Mouse (Mus musculus) embryonic stem cell, embryonic (primary cell): ENCODE data around the gene Jup.

ENCODE experiments used
- CTCF ChIA-PET, 4 experiments: fragments of 300-600 bp in 2 of 4; fragments of 350-600 bp in 2 of 4; sonication (Branson Sonifier 250); formaldehyde crosslinking; loops; one replicate each; lab custom pipeline; 2022; ENCODE audit warnings: inconsistent platforms in 2 of 4; lab: Charles Lee
- POLR2A ChIA-PET, 4 experiments: fragments of 300-600 bp in 2 of 4; fragments of 350-600 bp in 2 of 4; sonication (Branson Sonifier 250); formaldehyde crosslinking; loops; one replicate each; lab custom pipeline; 2022; ENCODE audit warnings: antibody characterized with exemption in 4 of 4, inconsistent platforms in 1 of 4; lab: Charles Lee

Jup gene

GRCm38 (mm10) chr11:100332766-100333515, 64.6 kb downstream of the Jup start:
- ChIA-PET POLR2A (interaction anchor here in 3 of 4 experiments (0.6 to 22.4 kb wide), 7 partner anchors 9 to 1849 kb away, joined by 3 to 410 read pairs (median 5); partner anchors contain the start of genes Eif1 (in 2 of the 3) and Hap1 (in 1 of the 3)), CTCF (no interaction called here)

GRCm38 (mm10) chr11:100330816-100331375, 66.7 kb downstream of the Jup start:
- CTCF ChIA-PET = interaction anchor here in 2 of 4 experiments (0.6 to 1.5 kb wide), 2 partner anchors 14 to 33 kb away, joined by 3 read pairs; no protein-coding TSS in a partner anchor
- POLR2A ChIA-PET = interaction anchor here (0.6 to 22.4 kb wide), 17 partner anchors 7 to 197 kb away, joined by 3 to 410 read pairs (median 4); partner anchors contain the start of genes Eif1 (in 4 of the 4), Acly (in 1 of the 4) and Jup (in 1 of the 4)

GRCm38 (mm10) chr11:100330235-100330634, 67.3 kb downstream of the Jup start:
- POLR2A ChIA-PET = interaction anchor here (0.6 to 22.4 kb wide), 16 partner anchors 7 to 197 kb away, joined by 3 to 410 read pairs (median 4); partner anchors contain the start of genes Eif1 (in 4 of the 4), Jup (in 3 of the 4) and Acly (in 1 of the 4)
- CTCF ChIA-PET = interaction anchor here in 2 of 4 experiments (0.6 to 1.5 kb wide), 2 partner anchors 14 to 33 kb away, joined by 3 read pairs; no protein-coding TSS in a partner anchor

- ChIA-PET CTCF (interaction anchor here in 1 of 4 experiments (1.7 kb wide), 1 partner anchor 67 kb away, joined by 5 read pairs; no protein-coding TSS in a partner anchor), POLR2A (interaction anchor here in 3 of 4 experiments (0.5 to 22.4 kb wide), 8 partner anchors 4 to 50 kb away, joined by 3 to 410 read pairs (median 16); partner anchors contain the start of genes Eif1 (in 3 of the 3) and Gast (in 1 of the 3))
Observed at GRCm38 (mm10) chr11:100327761-100328160, 69.8 kb downstream of the Jup start.

GRCm38 (mm10) chr11:100327316-100327715, 70.2 kb downstream of the Jup start:
- ChIA-PET CTCF (interaction anchor here in 1 of 4 experiments (1.7 kb wide), 1 partner anchor 67 kb away, joined by 5 read pairs; no protein-coding TSS in a partner anchor), POLR2A (interaction anchor here in 2 of 4 experiments (0.5 to 13.3 kb wide), 6 partner anchors 6 to 50 kb away, joined by 3 to 410 read pairs (median 4); partner anchors contain the start of genes Eif1 (in 1 of the 2) and Gast (in 1 of the 2))

GRCm38 (mm10) chr11:100325062-100325629, 72.4 kb downstream of the Jup start:
- POLR2A ChIA-PET = interaction anchor here in 3 of 4 experiments (0.9 to 9.5 kb wide), 6 partner anchors 14 to 147 kb away, joined by 3 to 410 read pairs (median 4); partner anchors contain the start of genes Hap1 (in 2 of the 3), Gast (in 1 of the 3) and Klhl11 (in 1 of the 3)
- CTCF ChIA-PET = interaction anchor here in 1 of 4 experiments (0.6 to 1.4 kb wide), 4 partner anchors 33 to 1812 kb away, joined by 3 read pairs; partner anchors contain the start of gene Kat2a

GRCm38 (mm10) chr11:100323578-100323977, 74.0 kb downstream of the Jup start:
- ChIA-PET POLR2A (interaction anchor here (0.5 to 9.5 kb wide), 55 partner anchors 8 to 616 kb away, joined by 3 to 410 read pairs (median 5); partner anchors contain the start of genes Gast (in 3 of the 4), Hap1 (in 3 of the 4), Jup (in 3 of the 4) and Acly (in 2 of the 4)), CTCF (interaction anchor here in 3 of 4 experiments (0.6 to 1.4 kb wide), 13 partner anchors 15 to 149 kb away, joined by 3 to 7 read pairs (median 3); partner anchors contain the start of genes Jup (in 1 of the 3) and Klhl11 (in 1 of the 3))

GRCm38 (mm10) chr11:100322591-100323258, 74.8 kb downstream of the Jup start:
- POLR2A ChIA-PET = interaction anchor here (0.6 to 9.5 kb wide), 95 partner anchors 9 to 1753 kb away, joined by 3 to 410 read pairs (median 5); partner anchors contain the start of genes Acly (in 3 of the 4), Gast (in 3 of the 4), Jup (in 3 of the 4) and Hap1 (in 2 of the 4)
- CTCF ChIA-PET = interaction anchor here (0.6 to 1.4 kb wide), 15 partner anchors 15 to 1677 kb away, joined by 3 to 10 read pairs (median 4); partner anchors contain the start of genes Hap1 (in 1 of the 4), Jup (in 1 of the 4) and Psmc3ip (in 1 of the 4)

- ChIA-PET CTCF (interaction anchor here in 3 of 4 experiments (0.6 to 2.9 kb wide), 6 partner anchors 13 to 181 kb away, joined by 4 to 15 read pairs (median 4); no protein-coding TSS in a partner anchor), POLR2A (interaction anchor here (0.6 to 9.5 kb wide), 101 partner anchors 8 to 1377 kb away, joined by 3 to 410 read pairs (median 6); partner anchors contain the start of genes Hap1 (in 4 of the 4), Acly (in 3 of the 4), Gast (in 3 of the 4) and Jup (in 3 of the 4))
Observed at GRCm38 (mm10) chr11:100321479-100322305, 75.9 kb downstream of the Jup start.

GRCm38 (mm10) chr11:100320701-100321410, 76.7 kb downstream of the Jup start:
- ChIA-PET CTCF (interaction anchor here (0.5 to 2.9 kb wide), 11 partner anchors 9 to 1863 kb away, joined by 3 to 15 read pairs (median 4); no protein-coding TSS in a partner anchor), POLR2A (interaction anchor here (0.5 to 9.5 kb wide), 250 partner anchors 8 to 1964 kb away, joined by 3 to 410 read pairs (median 5); partner anchors contain the start of genes Gast (in 4 of the 4), Acly (in 3 of the 4), Hap1 (in 3 of the 4) and Jup (in 3 of the 4))

- POLR2A ChIA-PET = interaction anchor here (0.5 to 9.5 kb wide), 301 partner anchors 8 to 1964 kb away, joined by 3 to 410 read pairs (median 4); partner anchors contain the start of genes Gast (in 4 of the 4), Acly (in 3 of the 4), Hap1 (in 3 of the 4) and Jup (in 3 of the 4)
- CTCF ChIA-PET = interaction anchor here (0.5 to 2.9 kb wide), 15 partner anchors 8 to 1862 kb away, joined by 3 to 15 read pairs (median 4); partner anchors contain the start of gene 2300003K06Rik (in 1 of the 4)
Observed at GRCm38 (mm10) chr11:100320172-100320630, 77.4 kb downstream of the Jup start.

GRCm38 (mm10) chr11:100319492-100320171, 77.9 kb downstream of the Jup start, which contains the start of gene Eif1:
Eif1 (plus strand) TSS chr11:100319885.
- POLR2A ChIA-PET = interaction anchor here (0.5 to 9.5 kb wide), 280 partner anchors 8 to 1965 kb away, joined by 3 to 410 read pairs (median 5); partner anchors contain the start of genes Gast (in 4 of the 4), Acly (in 3 of the 4), Hap1 (in 3 of the 4) and Jup (in 3 of the 4)
- CTCF ChIA-PET = interaction anchor here (0.6 to 2.9 kb wide), 13 partner anchors 11 to 1862 kb away, joined by 3 to 15 read pairs (median 3); partner anchors contain the start of gene 2300003K06Rik (in 1 of the 4)
